Mouse (Mus musculus) cerebellum, adult 2 months (tissue): ENCODE measurements at regions not wholly inside any gene's neighbourhood (a gene's known extent, or its start where the extent isn't known, plus 50 kb on each side); places are given as distances from the start of the nearest gene placed in this dataset.

ENCODE experiments used
- CTCF ChIP-seq: fragments of 200-500 bp; IDR thresholded peaks from 2 replicates; pipeline ENCODE4 v1.5.1; 2011; ENCODE audit warnings: low read depth, mild to moderate bottlenecking, control low read depth, low read length, moderate library complexity, borderline replicate concordance; ENCODE audit not compliant: insufficient read depth
- POLR2A ChIP-seq: fragments of 200-500 bp; IDR thresholded peaks from 2 replicates; pipeline ENCODE4 v1.6.1; 2011; ENCODE audit warnings: low read length, control low read depth, borderline replicate concordance; ENCODE audit not compliant: insufficient read depth

GRCm38 (mm10) chr12:52638461-52638860, 60.7 kb upstream of the Akap6 start:
- TF ChIP-seq CTCF = no peak
- no peak for TF ChIP-seq POLR2A
